Mouse (Mus musculus): ENCODE results near the gene Abl2. TPM values are rescaled to one million over a fixed set of nuclear protein-coding genes. Genes with fewer than 3 reads are reported as not detected.
A peak's percentile ranks its signal among the peaks of the same experiment; 100 is the strongest.
"Not testable (repeated sequence)": the region's sequence is repeated elsewhere in the genome, so short reads cannot be mapped to it uniquely, and the experiment has no call there.

Gene Abl2
- polyA plus RNA-seq, 1 experiment from 2014 or later: 6.9 TPM

GRCm38 (mm10) chr1:156660660-156661236, 102.2 kb downstream of the Abl2 start:
- WGBS: 70% methylated on average over 20 of the region's 21 CpGs
- H3K27ac ChIP-seq (ENCODE audit: low read length): peak overlapping the region; percentile 58; the same call in 1 of the 2 replicates
- not testable (repeated sequence) for H3K36me3 ChIP-seq (ENCODE audit: control insufficient read depth, insufficient read depth, low read length); ATAC-seq (ENCODE audit: insufficient number of reproducible peaks, insufficient read depth, low FRiP score, low read depth); H3K9ac ChIP-seq (replicated peaks; ENCODE audit: low read depth, low read length); H3K4me1 ChIP-seq (ENCODE audit: control insufficient read depth, insufficient read depth, low read length); H3K4me3 ChIP-seq (ENCODE audit: low read depth, low read length); H3K4me2 ChIP-seq (replicated peaks; ENCODE audit: low read depth, low read length); H3K9me3 ChIP-seq (ENCODE audit: control insufficient read depth, low read depth, low read length); H3K27me3 ChIP-seq (ENCODE audit: control insufficient read depth, insufficient read depth, low read length)

- H3K4me3 ChIP-seq (ENCODE audit: low read depth, low read length): no peak overlapping the region
- no peaks in the 10 kb centered on the region for H3K9me3 ChIP-seq (ENCODE audit: control insufficient read depth, low read depth, low read length)
- H3K4me2 ChIP-seq (replicated peaks; ENCODE audit: low read depth, low read length): no peak overlapping the region
- H3K27ac ChIP-seq (ENCODE audit: low read length): no peak overlapping the region
- no peak overlapping the region for H3K9ac ChIP-seq (replicated peaks; ENCODE audit: low read depth, low read length)
- WGBS: 83% methylated on average over 8 of the region's 8 CpGs
- ATAC-seq (ENCODE audit: insufficient number of reproducible peaks, insufficient read depth, low FRiP score, low read depth): no peak
- H3K4me1 ChIP-seq (ENCODE audit: control insufficient read depth, insufficient read depth, low read length): no peaks in the 10 kb centered on the region
- no peaks in the 10 kb centered on the region for H3K27me3 ChIP-seq (ENCODE audit: control insufficient read depth, insufficient read depth, low read length)
- H3K36me3 ChIP-seq (ENCODE audit: control insufficient read depth, insufficient read depth, low read length): no peaks in the 10 kb centered on the region
These were observed 107.2 kb downstream of the Abl2 start for GRCm38 (mm10) chr1:156665777-156666176.

- 81% methylated on average over 23 of the region's 23 CpGs for WGBS
- Histone ChIP-seq H3K9me3 (ENCODE audit: control insufficient read depth, low read depth, low read length) (no peaks in the 10 kb centered on the region), H3K27me3 (ENCODE audit: control insufficient read depth, insufficient read depth, low read length) (no peaks in the 10 kb centered on the region), H3K9ac (replicated peaks; ENCODE audit: low read depth, low read length) (no peak overlapping the region), H3K4me3 (ENCODE audit: low read depth, low read length) (no peak overlapping the region), H3K4me1 (ENCODE audit: control insufficient read depth, insufficient read depth, low read length) (no peaks in the 10 kb centered on the region), H3K36me3 (ENCODE audit: control insufficient read depth, insufficient read depth, low read length) (no peaks in the 10 kb centered on the region), H3K4me2 (replicated peaks; ENCODE audit: low read depth, low read length) (no peak overlapping the region), H3K27ac (ENCODE audit: low read length) (no peak overlapping the region)
- peak; percentile 80 for ATAC-seq (ENCODE audit: insufficient number of reproducible peaks, insufficient read depth, low FRiP score, low read depth)
These were observed 108.7 kb downstream of the Abl2 start for GRCm38 (mm10) chr1:156667141-156667926.

GRCm38 (mm10) chr1:156668602-156669001, 110.0 kb downstream of the Abl2 start:
- H3K9me3 ChIP-seq (ENCODE audit: control insufficient read depth, low read depth, low read length): no peaks in the 10 kb centered on the region

GRCm38 (mm10) chr1:156669208-156669983, 110.8 kb downstream of the Abl2 start:
- H3K27ac ChIP-seq (ENCODE audit: low read length): no peak overlapping the region
- ATAC-seq (ENCODE audit: insufficient number of reproducible peaks, insufficient read depth, low FRiP score, low read depth): no peak; the same call in 1 of the 2 replicates
- WGBS: 33% methylated on average over 11 of the region's 11 CpGs
- no peaks in the 10 kb centered on the region for H3K27me3 ChIP-seq (ENCODE audit: control insufficient read depth, insufficient read depth, low read length)
- H3K9ac ChIP-seq (replicated peaks; ENCODE audit: low read depth, low read length): no peak overlapping the region
- no peak overlapping the region for H3K4me3 ChIP-seq (ENCODE audit: low read depth, low read length)
- H3K9me3 ChIP-seq (ENCODE audit: control insufficient read depth, low read depth, low read length): no peaks in the 10 kb centered on the region
- H3K36me3 ChIP-seq (ENCODE audit: control insufficient read depth, insufficient read depth, low read length): no peaks in the 10 kb centered on the region
- peaks cover under 1% of the 10 kb centered on the region; the same call in 1 of the 2 replicates for H3K4me1 ChIP-seq (ENCODE audit: control insufficient read depth, insufficient read depth, low read length)
- no peak overlapping the region for H3K4me2 ChIP-seq (replicated peaks; ENCODE audit: low read depth, low read length)

More at GRCm38 (mm10) chr1:156668602-156669001, 110.0 kb downstream of the Abl2 start:
- no peaks in the 10 kb centered on the region; the same call in 1 of the 2 replicates for H3K4me1 ChIP-seq (ENCODE audit: control insufficient read depth, insufficient read depth, low read length)
- no peak for ATAC-seq (ENCODE audit: insufficient number of reproducible peaks, insufficient read depth, low FRiP score, low read depth)
- H3K36me3 ChIP-seq (ENCODE audit: control insufficient read depth, insufficient read depth, low read length): no peaks in the 10 kb centered on the region
- no peak overlapping the region for H3K9ac ChIP-seq (replicated peaks; ENCODE audit: low read depth, low read length)
- H3K4me2 ChIP-seq (replicated peaks; ENCODE audit: low read depth, low read length): no peak overlapping the region
- no peaks in the 10 kb centered on the region for H3K27me3 ChIP-seq (ENCODE audit: control insufficient read depth, insufficient read depth, low read length)
- WGBS: 29% methylated on average over 5 of the region's 5 CpGs
- no peak overlapping the region for H3K4me3 ChIP-seq (ENCODE audit: low read depth, low read length)
- H3K27ac ChIP-seq (ENCODE audit: low read length): no peak overlapping the region

- H3K27me3 ChIP-seq (ENCODE audit: control insufficient read depth, insufficient read depth, low read length): no peaks in the 10 kb centered on the region
- ATAC-seq (ENCODE audit: insufficient number of reproducible peaks, insufficient read depth, low FRiP score, low read depth): no peak
- no peak overlapping the region for H3K9ac ChIP-seq (replicated peaks; ENCODE audit: low read depth, low read length)
- no peaks in the 10 kb centered on the region for H3K9me3 ChIP-seq (ENCODE audit: control insufficient read depth, low read depth, low read length)
- H3K4me2 ChIP-seq (replicated peaks; ENCODE audit: low read depth, low read length): no peak overlapping the region
- H3K27ac ChIP-seq (ENCODE audit: low read length): no peak overlapping the region
- H3K4me1 ChIP-seq (ENCODE audit: control insufficient read depth, insufficient read depth, low read length): peaks cover 4% of the 10 kb centered on the region; the same call in 1 of the 2 replicates
- no peaks in the 10 kb centered on the region for H3K36me3 ChIP-seq (ENCODE audit: control insufficient read depth, insufficient read depth, low read length)
- 88% methylated on average over 3 of the region's 3 CpGs for WGBS
- no peak overlapping the region for H3K4me3 ChIP-seq (ENCODE audit: low read depth, low read length)
These were observed 113.3 kb downstream of the Abl2 start for GRCm38 (mm10) chr1:156671921-156672320.

- Histone ChIP-seq H3K9ac (replicated peaks; ENCODE audit: low read depth, low read length) (no peak overlapping the region), H3K27me3 (ENCODE audit: control insufficient read depth, insufficient read depth, low read length) (no peaks in the 10 kb centered on the region), H3K27ac (ENCODE audit: low read length) (no peak overlapping the region), H3K36me3 (ENCODE audit: control insufficient read depth, insufficient read depth, low read length) (no peaks in the 10 kb centered on the region), H3K4me1 (ENCODE audit: control insufficient read depth, insufficient read depth, low read length) (peaks cover 4% of the 10 kb centered on the region; the same call in 1 of the 2 replicates), H3K4me2 (replicated peaks; ENCODE audit: low read depth, low read length) (peak overlapping the region; percentile 97), H3K9me3 (ENCODE audit: control insufficient read depth, low read depth, low read length) (no peaks in the 10 kb centered on the region), H3K4me3 (ENCODE audit: low read depth, low read length) (peak overlapping the region; percentile 51)
- WGBS: 15% methylated on average over 14 of the region's 14 CpGs
- no peak for ATAC-seq (ENCODE audit: insufficient number of reproducible peaks, insufficient read depth, low FRiP score, low read depth)
These were observed 114.3 kb downstream of the Abl2 start for GRCm38 (mm10) chr1:156672720-156673475.
